Mouse (Mus musculus): ENCODE measurements around the gene Cdc42ep4. TPM values are rescaled to one million over a fixed set of nuclear protein-coding genes. Genes with fewer than 3 reads are reported as not detected.

Cdc42ep4 gene
- total RNA-seq, 1 experiment, result 17.8 TPM

- Histone ChIP-seq H3K9ac (ENCODE audit: insufficient read depth, low read depth, low read length, poor library complexity, severe bottlenecking) (no peak overlapping the region; the same call in 1 of the 2 replicates), H3K4me3 (ENCODE audit: insufficient read depth in 1 of 2, low read depth in 1 of 2, low read length in 2 of 2, poor library complexity in 1 of 2, severe bottlenecking in 1 of 2) (no peak overlapping the region), H3K9me3 (ENCODE audit: control insufficient read depth, insufficient read depth, low read depth, low read length) (no peaks in the 10 kb centered on the region), H3K27ac (ENCODE audit: insufficient read depth, low read depth, low read length, poor library complexity, severe bottlenecking) (no peak overlapping the region), H3K36me3 (ENCODE audit: control insufficient read depth, insufficient read depth, low read length, poor library complexity, severe bottlenecking) (peaks cover 33% of the 10 kb centered on the region), H3K4me1 (ENCODE audit: control insufficient read depth in 2 of 2, insufficient read depth in 2 of 2, low read length in 2 of 2, poor library complexity in 1 of 2) (peaks cover 5 to 31% of the 10 kb centered on the region in 2 experiments; a peak in 3 of 4 replicates)
- TF ChIP-seq MAFK (IDR thresholded peaks at IDR 0.05; ENCODE audit: insufficient read depth, low read depth, low read length) (no peak), ZC3H11A (IDR thresholded peaks at IDR 0.05; ENCODE audit: borderline replicate concordance, low read depth, low read length) (no peak), CHD2 (IDR thresholded peaks at IDR 0.05; ENCODE audit: low read depth, low read length) (no peak), ZNF384 (IDR thresholded peaks at IDR 0.05; ENCODE audit: low read depth, low read length) (no peak), HCFC1 (IDR thresholded peaks at IDR 0.05; ENCODE audit: borderline replicate concordance, insufficient read depth, low read length) (no peak)
- no peak for DNase-seq (ENCODE audit: low read depth, low spot score)
- in situ Hi-C loops (cut with MboI; ENCODE audit: low sequenced_read_pairs in 2 of 2, unreplicated experiment in 2 of 2), result no loop called here
Observed at GRCm38 (mm10) chr11:113730879-113731278, 20.8 kb downstream of the Cdc42ep4 start.

- in situ Hi-C loops (cut with MboI; ENCODE audit: low sequenced_read_pairs in 2 of 2, unreplicated experiment in 2 of 2), result no loop called here
- no peak overlapping the region for H3K27ac ChIP-seq (ENCODE audit: insufficient read depth, low read depth, low read length, poor library complexity, severe bottlenecking)
Observed at GRCm38 (mm10) chr11:113729917-113730316, 21.8 kb downstream of the Cdc42ep4 start.

GRCm38 (mm10) chr11:113729239-113729638, 22.4 kb downstream of the Cdc42ep4 start:
- H3K4me3 ChIP-seq (ENCODE audit: insufficient read depth in 1 of 2, low read depth in 1 of 2, low read length in 2 of 2, poor library complexity in 1 of 2, severe bottlenecking in 1 of 2), result no peak overlapping the region
- no peaks in the 10 kb centered on the region for H3K9me3 ChIP-seq (ENCODE audit: control insufficient read depth, insufficient read depth, low read depth, low read length)
- no peak for DNase-seq (ENCODE audit: low read depth, low spot score)
- H3K9ac ChIP-seq (ENCODE audit: insufficient read depth, low read depth, low read length, poor library complexity, severe bottlenecking), result 0 out of 2 replicates have a peak overlapping the region, but pooled peaks have one; percentile 17
- H3K4me1 ChIP-seq (ENCODE audit: control insufficient read depth in 2 of 2, insufficient read depth in 2 of 2, low read length in 2 of 2, poor library complexity in 1 of 2), result peaks cover 2 to 22% of the 10 kb centered on the region in 2 experiments; a peak in 2 of 4 replicates
- no peak for TF ChIP-seq CHD2 (IDR thresholded peaks at IDR 0.05; ENCODE audit: low read depth, low read length)
- TF ChIP-seq ZC3H11A (IDR thresholded peaks at IDR 0.05; ENCODE audit: borderline replicate concordance, low read depth, low read length), result no peak
- no peak for TF ChIP-seq ZNF384 (IDR thresholded peaks at IDR 0.05; ENCODE audit: low read depth, low read length)
- TF ChIP-seq MAFK (IDR thresholded peaks at IDR 0.05; ENCODE audit: insufficient read depth, low read depth, low read length), result no peak
- no peak for TF ChIP-seq HCFC1 (IDR thresholded peaks at IDR 0.05; ENCODE audit: borderline replicate concordance, insufficient read depth, low read length)
- H3K27ac ChIP-seq (ENCODE audit: insufficient read depth, low read depth, low read length, poor library complexity, severe bottlenecking), result no peak overlapping the region
- H3K36me3 ChIP-seq (ENCODE audit: control insufficient read depth, insufficient read depth, low read length, poor library complexity, severe bottlenecking), result peaks cover 33% of the 10 kb centered on the region
- in situ Hi-C loops (cut with MboI; ENCODE audit: low sequenced_read_pairs in 2 of 2, unreplicated experiment in 2 of 2), result no loop called here

More at GRCm38 (mm10) chr11:113729917-113730316, 21.8 kb downstream of the Cdc42ep4 start:
- TF ChIP-seq HCFC1 (IDR thresholded peaks at IDR 0.05; ENCODE audit: borderline replicate concordance, insufficient read depth, low read length) (no peak), ZNF384 (IDR thresholded peaks at IDR 0.05; ENCODE audit: low read depth, low read length) (no peak), CHD2 (IDR thresholded peaks at IDR 0.05; ENCODE audit: low read depth, low read length) (no peak), ZC3H11A (IDR thresholded peaks at IDR 0.05; ENCODE audit: borderline replicate concordance, low read depth, low read length) (no peak), MAFK (IDR thresholded peaks at IDR 0.05; ENCODE audit: insufficient read depth, low read depth, low read length) (no peak)
- Histone ChIP-seq H3K9me3 (ENCODE audit: control insufficient read depth, insufficient read depth, low read depth, low read length) (no peaks in the 10 kb centered on the region), H3K4me1 (ENCODE audit: control insufficient read depth in 2 of 2, insufficient read depth in 2 of 2, low read length in 2 of 2, poor library complexity in 1 of 2) (peaks cover 5 to 27% of the 10 kb centered on the region in 2 experiments; a peak in 3 of 4 replicates), H3K36me3 (ENCODE audit: control insufficient read depth, insufficient read depth, low read length, poor library complexity, severe bottlenecking) (peaks cover 33% of the 10 kb centered on the region), H3K9ac (ENCODE audit: insufficient read depth, low read depth, low read length, poor library complexity, severe bottlenecking) (no peak overlapping the region), H3K4me3 (ENCODE audit: insufficient read depth in 1 of 2, low read depth in 1 of 2, low read length in 2 of 2, poor library complexity in 1 of 2, severe bottlenecking in 1 of 2) (no peak overlapping the region)
- no peak for DNase-seq (ENCODE audit: low read depth, low spot score)

- Histone ChIP-seq H3K4me3 (ENCODE audit: insufficient read depth in 1 of 2, low read depth in 1 of 2, low read length in 2 of 2, poor library complexity in 1 of 2, severe bottlenecking in 1 of 2) (no peak overlapping the region), H3K9ac (ENCODE audit: insufficient read depth, low read depth, low read length, poor library complexity, severe bottlenecking) (no peak overlapping the region), H3K9me3 (ENCODE audit: control insufficient read depth, insufficient read depth, low read depth, low read length) (no peaks in the 10 kb centered on the region), H3K4me1 (ENCODE audit: control insufficient read depth in 2 of 2, insufficient read depth in 2 of 2, low read length in 2 of 2, poor library complexity in 1 of 2) (peaks cover 1 to 22% of the 10 kb centered on the region in 2 experiments; a peak in 2 of 4 replicates), H3K36me3 (ENCODE audit: control insufficient read depth, insufficient read depth, low read length, poor library complexity, severe bottlenecking) (peaks cover 33% of the 10 kb centered on the region), H3K27ac (ENCODE audit: insufficient read depth, low read depth, low read length, poor library complexity, severe bottlenecking) (no peak overlapping the region)
- in situ Hi-C loops (cut with MboI; ENCODE audit: low sequenced_read_pairs in 2 of 2, unreplicated experiment in 2 of 2), result no loop called here
- TF ChIP-seq CHD2 (IDR thresholded peaks at IDR 0.05; ENCODE audit: low read depth, low read length), result no peak
- TF ChIP-seq MAFK (IDR thresholded peaks at IDR 0.05; ENCODE audit: insufficient read depth, low read depth, low read length), result no peak
- no peak for TF ChIP-seq ZNF384 (IDR thresholded peaks at IDR 0.05; ENCODE audit: low read depth, low read length)
- TF ChIP-seq ZC3H11A (IDR thresholded peaks at IDR 0.05; ENCODE audit: borderline replicate concordance, low read depth, low read length), result no peak
- no peak for TF ChIP-seq HCFC1 (IDR thresholded peaks at IDR 0.05; ENCODE audit: borderline replicate concordance, insufficient read depth, low read length)
- DNase-seq (ENCODE audit: low read depth, low spot score), result no peak
Observed at GRCm38 (mm10) chr11:113727992-113728391, 23.7 kb downstream of the Cdc42ep4 start.
